Mouse (Mus musculus) C2C12 (cell line): ENCODE results near the gene Spred1. TPM values are rescaled to one million over a fixed set of nuclear protein-coding genes. Genes with fewer than 3 reads are reported as not detected.
A peak's percentile ranks its signal among the peaks of the same experiment; 100 is the strongest.

Source experiments
- H3K27me3 ChIP-seq: one replicate; pipeline ENCODE4 v1.6.1; 2011; ENCODE audit not compliant: control insufficient read depth, insufficient read depth, insufficient read length
- H3K36me3 ChIP-seq: one replicate; pipeline ENCODE4 v1.6.1; 2011; ENCODE audit not compliant: control insufficient read depth, insufficient read depth
- H3K4me3 ChIP-seq: one replicate; pipeline ENCODE4 v1.5.1; 2011; ENCODE audit warnings: mild to moderate bottlenecking, control low read depth; ENCODE audit not compliant: poor library complexity, insufficient read depth, severe bottlenecking
- H3K79me2 ChIP-seq: one replicate; pipeline ENCODE4 v1.6.1; 2011; ENCODE audit not compliant: control insufficient read depth, insufficient read depth
- H3K79me3 ChIP-seq: one replicate; pipeline ENCODE4 v1.6.1; 2011; ENCODE audit warnings: low read depth, control low read depth
- H3ac ChIP-seq: one replicate; pipeline ENCODE3; 2011; ENCODE audit warnings: low read depth; ENCODE audit not compliant: control insufficient read depth, insufficient read length
- CEBPB ChIP-seq: IDR thresholded peaks from one replicate; pipeline ENCODE4 v1.6.1; 2011; ENCODE audit warnings: low read depth, mild to moderate bottlenecking, control low read depth, moderate library complexity
- CTCF ChIP-seq: IDR thresholded peaks from one replicate; pipeline ENCODE4 v1.5.1; 2011; ENCODE audit not compliant: control insufficient read depth, insufficient read depth, insufficient read length
- FOSL1 ChIP-seq: IDR thresholded peaks from one replicate; pipeline ENCODE4 v1.8.0; 2011; ENCODE audit warnings: mild to moderate bottlenecking, low read length; ENCODE audit not compliant: poor library complexity, insufficient read depth, severe bottlenecking
- MAX ChIP-seq: IDR thresholded peaks from one replicate; pipeline ENCODE4 v1.6.1; 2011; ENCODE audit warnings: mild to moderate bottlenecking, control low read depth
- MYOD1 ChIP-seq: IDR thresholded peaks from one replicate; pipeline ENCODE4 v1.6.1; 2011; ENCODE audit warnings: low read depth; ENCODE audit not compliant: control insufficient read depth, insufficient read length
- MYOG ChIP-seq: IDR thresholded peaks from one replicate; pipeline ENCODE4 v1.6.1; 2011; ENCODE audit not compliant: control insufficient read depth, insufficient read length; ENCODE audit errors: extremely low read depth
- USF1 ChIP-seq: IDR thresholded peaks from one replicate; pipeline ENCODE4 v1.6.1; 2011; ENCODE audit warnings: low read depth, mild to moderate bottlenecking, control low read depth, moderate library complexity
- long read RNA-seq, 2 experiments: library from polyadenylated mRNA; unstranded; transcript quantifications; one replicate each; pipeline ENCODE4 v2.0.0; 2019 to 2020
- polyA plus RNA-seq: library from polyadenylated mRNA; unstranded; fragments of >200 nt; fragmentation: generic; extraction: Trizol; gene quantifications from one replicate; pipeline ENCODE4 v1.2.1, GENCODE M21; 2012; ENCODE audit warnings: missing spikeins

Gene Spred1
- polyA plus RNA-seq, result 13.0 TPM
- long read RNA-seq, experiment 1, full-length matches to known transcripts, result 1 of 7 reads
- long read RNA-seq, experiment 1, partial matches to known transcripts, result 1 of 7 reads
- long read RNA-seq, experiment 1, other reads (novel, unspliced or antisense), result 5 of 7 reads
- long read RNA-seq, experiment 2, full-length matches to known transcripts, result 14 of 23 reads
- long read RNA-seq, experiment 2, partial matches to known transcripts, result 3 of 23 reads
- long read RNA-seq, experiment 2, other reads (novel, unspliced or antisense), result 6 of 23 reads

DNA sequence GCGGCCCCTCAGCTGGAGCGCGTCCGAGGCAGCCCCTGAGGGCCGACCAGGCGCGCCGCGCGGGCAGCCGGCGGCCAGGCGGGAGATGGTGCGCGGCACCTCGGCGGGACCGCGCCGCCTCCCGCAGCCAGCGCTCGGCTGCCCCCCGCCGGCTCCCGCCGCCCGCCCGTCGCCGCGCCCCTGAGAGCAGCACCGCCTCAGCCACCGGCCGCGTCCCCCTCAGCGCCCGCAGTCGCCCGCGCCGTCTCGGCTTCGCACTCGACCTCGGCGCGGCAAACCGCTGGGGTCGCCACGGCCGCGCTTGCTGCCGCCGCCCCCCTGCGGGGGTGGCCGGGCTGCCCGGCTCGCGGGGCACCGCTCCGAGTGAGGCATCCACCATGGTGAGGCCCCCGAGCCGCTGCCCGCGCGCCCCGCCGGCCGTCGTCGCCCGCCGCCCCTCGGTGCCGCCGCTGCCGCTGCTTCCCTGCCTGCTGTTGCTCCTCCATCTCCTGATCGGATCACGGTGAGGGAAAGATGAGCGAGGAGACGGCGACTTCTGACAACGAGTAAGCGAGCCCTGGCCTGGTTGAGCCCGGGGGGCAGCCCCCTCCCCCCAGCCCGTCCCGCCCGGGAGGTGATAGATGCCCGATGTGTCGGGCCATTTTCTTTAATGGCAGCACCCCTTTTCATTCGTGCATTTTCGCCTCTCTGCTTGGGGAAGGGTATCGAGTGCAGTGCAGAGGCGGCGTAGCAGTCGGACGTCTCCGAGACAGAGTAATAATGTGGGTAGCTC is at the start of gene Spred1:
TSS of gene Spred1 (plus strand) at position 163 of the 772 bp plus-strand sequence.
- H3K27me3 ChIP-seq, result no peaks in the 10 kb centered on the region
- peak within 1 kb of the TSS; percentile 91 for H3K4me3 ChIP-seq
- TF ChIP-seq MYOG, result no peak
- peak; percentile 17 for TF ChIP-seq CTCF
- peaks cover 6% of the 10 kb centered on the region for H3K36me3 ChIP-seq
- peaks cover 52% of the 10 kb centered on the region for H3K79me3 ChIP-seq
- H3K79me2 ChIP-seq, result peaks cover 56% of the 10 kb centered on the region
- H3ac ChIP-seq, result peak within 1 kb of the TSS; percentile 94

DNA sequence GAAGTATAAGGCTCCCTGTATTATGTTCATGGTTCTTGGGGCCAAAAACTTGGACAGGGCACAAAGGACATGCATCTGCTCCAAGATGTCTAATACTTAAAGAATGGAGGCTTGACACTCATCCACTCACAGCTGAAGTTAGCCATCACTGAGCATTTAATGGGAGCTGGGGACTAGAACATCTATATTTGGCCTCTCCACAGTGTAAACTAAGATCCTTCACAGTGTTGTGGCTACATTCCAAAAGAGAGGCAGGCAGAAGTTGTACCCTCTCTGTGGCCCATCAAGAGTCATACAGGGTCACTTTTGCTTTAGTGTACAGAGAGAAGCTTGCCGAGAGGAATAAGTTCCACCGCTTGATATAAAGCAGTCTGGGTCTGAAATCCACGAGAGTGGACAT is 49.6 kb upstream of the Spred1 start:
- Histone ChIP-seq H3K4me3 (no peak overlapping the region), H3K36me3 (no peaks in the 10 kb centered on the region), H3K79me3 (no peaks in the 10 kb centered on the region), H3K27me3 (no peaks in the 10 kb centered on the region), H3ac (no peak overlapping the region), H3K79me2 (no peaks in the 10 kb centered on the region)
- no peak for TF ChIP-seq CEBPB
- TF ChIP-seq FOSL1, result no peak
- no peak for TF ChIP-seq MYOD1
- no peak for TF ChIP-seq USF1
- TF ChIP-seq MYOG, result no peak
- no peak for TF ChIP-seq MAX

DNA sequence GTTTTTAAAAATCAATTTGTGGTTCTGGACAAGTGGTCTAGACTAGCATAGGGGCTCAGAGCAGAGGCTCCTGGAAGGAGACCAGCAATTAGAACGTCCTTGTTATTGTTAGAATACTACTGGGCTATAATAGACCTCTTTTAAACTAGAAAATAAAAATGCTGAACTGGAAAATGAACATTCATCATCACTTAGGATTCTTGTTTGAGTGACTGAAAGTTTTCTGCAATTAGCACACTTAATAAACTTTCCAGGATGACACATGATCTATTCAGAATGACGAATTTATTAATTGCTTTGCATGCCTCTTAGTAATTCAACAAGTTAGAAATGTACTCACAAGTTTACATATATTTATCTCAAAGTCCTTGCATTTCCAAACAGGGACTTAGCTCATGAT is 42.5 kb upstream of the Spred1 start:
- TF ChIP-seq MYOG, result no peak
- TF ChIP-seq MYOD1, result no peak
- no peak for TF ChIP-seq CTCF
- TF ChIP-seq CEBPB, result no peak
- no peak for TF ChIP-seq FOSL1
- TF ChIP-seq MAX, result no peak
- TF ChIP-seq USF1, result no peak
- Histone ChIP-seq H3ac (no peak overlapping the region), H3K79me3 (no peaks in the 10 kb centered on the region), H3K79me2 (no peaks in the 10 kb centered on the region), H3K27me3 (no peaks in the 10 kb centered on the region), H3K36me3 (no peaks in the 10 kb centered on the region), H3K4me3 (no peak overlapping the region)

DNA sequence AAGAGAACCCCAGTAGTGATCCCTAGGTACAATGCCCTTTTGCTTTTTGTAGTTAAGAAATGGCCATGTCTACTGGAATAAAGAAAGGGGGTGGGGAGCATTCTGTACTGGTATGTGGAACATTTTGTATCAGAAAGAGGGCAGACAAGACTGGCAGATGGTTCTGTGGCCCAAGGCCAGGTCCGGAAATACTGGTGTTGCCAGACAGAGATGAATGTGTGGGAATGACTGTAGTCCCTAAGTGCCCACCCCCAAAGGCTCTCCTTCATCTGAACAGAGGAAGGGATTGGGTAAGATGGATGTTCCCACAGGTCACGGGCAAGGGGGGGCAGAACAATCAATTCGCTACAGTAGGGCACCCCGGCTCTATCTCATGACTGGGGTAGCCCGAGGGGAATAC is 41.6 kb upstream of the Spred1 start:
- Histone ChIP-seq H3K4me3 (no peak overlapping the region), H3K27me3 (no peaks in the 10 kb centered on the region), H3ac (no peak overlapping the region), H3K79me2 (no peaks in the 10 kb centered on the region), H3K36me3 (no peaks in the 10 kb centered on the region), H3K79me3 (no peaks in the 10 kb centered on the region)
- TF ChIP-seq MYOG (no peak), MYOD1 (no peak), FOSL1 (no peak), MAX (no peak), USF1 (no peak), CEBPB (no peak), CTCF (no peak)

DNA sequence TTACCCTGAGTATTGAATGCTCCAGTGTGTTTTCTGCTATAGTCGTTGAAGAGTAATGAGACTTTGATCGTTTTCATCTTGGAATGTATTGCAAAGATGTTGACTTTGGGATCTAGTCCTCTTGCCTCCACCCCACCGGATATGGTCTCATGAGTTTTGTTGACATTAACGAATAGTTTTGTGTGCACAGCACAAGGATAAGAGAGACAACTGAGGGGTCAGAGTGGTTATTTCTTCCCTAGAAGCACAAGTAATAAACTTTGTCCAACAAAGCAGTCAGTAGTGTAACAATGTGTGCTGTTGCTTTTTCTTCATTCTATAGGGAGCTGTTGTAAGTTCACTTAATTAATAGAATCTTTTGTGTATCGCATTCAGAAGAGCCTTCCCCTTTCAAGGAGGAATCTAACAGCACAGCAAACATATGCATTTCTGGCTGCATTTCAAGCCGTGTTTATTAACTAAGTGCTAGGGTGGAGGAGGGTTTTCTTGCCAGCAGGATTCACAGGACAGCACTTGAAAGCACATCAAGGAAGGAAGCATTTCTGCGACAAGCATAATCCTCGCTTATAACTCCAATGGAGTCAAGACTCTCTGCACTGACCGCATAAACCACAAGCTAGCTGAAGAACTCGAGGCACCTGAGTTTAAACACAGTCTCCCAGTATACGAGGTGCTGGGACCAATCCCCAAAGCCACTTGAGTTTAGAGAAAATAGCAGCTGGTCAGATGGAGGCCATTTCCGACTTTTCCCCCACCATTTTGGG is 35.0 kb upstream of the Spred1 start:
- Histone ChIP-seq H3K36me3 (no peaks in the 10 kb centered on the region), H3ac (no peak overlapping the region), H3K4me3 (no peak overlapping the region), H3K79me3 (no peaks in the 10 kb centered on the region), H3K79me2 (no peaks in the 10 kb centered on the region), H3K27me3 (no peaks in the 10 kb centered on the region)
- no peak for TF ChIP-seq CEBPB
- no peak for TF ChIP-seq MYOG
- TF ChIP-seq CTCF, result no peak
- no peak for TF ChIP-seq FOSL1
- no peak for TF ChIP-seq MAX
- no peak for TF ChIP-seq USF1
